Mouse (Mus musculus) hindbrain, embryonic 13.5 days (tissue): ENCODE results near the gene Gm10719. TPM values are rescaled to one million over a fixed set of nuclear protein-coding genes. Genes with fewer than 3 reads are reported as not detected.
A peak's percentile ranks its signal among the peaks of the same experiment; 100 is the strongest.
"Not testable (repeated sequence)": the region's sequence is repeated elsewhere in the genome, so short reads cannot be mapped to it uniquely, and the experiment has no call there.

Source experiments
- ATAC-seq: fragments of 200-750 bp; cut with Nextera tagmentation; 2 replicates; pipeline ENCODE4 v1.8.0; 2017; ENCODE audit warnings: moderate TSS enrichment; ENCODE audit not compliant: low FRiP score
- H3K27ac ChIP-seq: fragments of 300-500 bp; sonication (generic); 2 replicates; pipeline ENCODE4 v1.5.1; 2015; ENCODE audit warnings: inconsistent platforms, mild to moderate bottlenecking, moderate library complexity
- H3K27me3 ChIP-seq: fragments of 300-500 bp; sonication (generic); 2 replicates; pipeline ENCODE4 v1.6.1; 2015; ENCODE audit warnings: mild to moderate bottlenecking, inconsistent platforms
- H3K36me3 ChIP-seq: fragments of 300-500 bp; sonication (generic); 2 replicates; pipeline ENCODE4 v1.6.1; 2015; ENCODE audit warnings: mild to moderate bottlenecking, inconsistent platforms
- H3K4me1 ChIP-seq: fragments of 300-500 bp; sonication (generic); replicated peaks from 2 replicates; pipeline ENCODE4 v1.6.1; 2015; ENCODE audit warnings: inconsistent platforms
- H3K4me2 ChIP-seq: fragments of 300-500 bp; sonication (generic); 2 replicates; pipeline ENCODE4 v1.6.1; 2015; ENCODE audit warnings: inconsistent platforms, mild to moderate bottlenecking, moderate library complexity
- H3K4me3 ChIP-seq: fragments of 300-500 bp; sonication (generic); 2 replicates; pipeline ENCODE4 v1.5.1; 2015; ENCODE audit warnings: mild to moderate bottlenecking, inconsistent platforms
- H3K9ac ChIP-seq: fragments of 300-500 bp; sonication (generic); 2 replicates; pipeline ENCODE4 v1.6.1; 2015; ENCODE audit warnings: mild to moderate bottlenecking, inconsistent platforms
- H3K9me3 ChIP-seq: fragments of 300-500 bp; sonication (generic); 2 replicates; pipeline ENCODE4 v1.6.1; 2016; ENCODE audit warnings: inconsistent platforms
- WGBS: fragments of 180-500 bp; shearing (Covaris S2); methylation state at CpG from one replicate; pipeline ENCODE4 v1.1.7; 2015; 5-methylcytosine and 5-hydroxymethylcytosine counted together
- polyA plus RNA-seq: library from polyadenylated mRNA; unstranded; fragments of >200 nt; fragmentation: Nextera tagmentation; extraction: Ambion mirVana; gene quantifications from 2 replicates; pipeline ENCODE4 v1.2.1, GENCODE M21; 2015

Gm10719 gene
- polyA plus RNA-seq, 1 experiment from 2014 or later = 0.81 TPM

GRCm38 (mm10) chr9:3015896-3016295 is 1.3 kb upstream of the Gm10719 start:
- H3K36me3 ChIP-seq, H3K27me3 ChIP-seq, H3K9ac ChIP-seq, H3K9me3 ChIP-seq, H3K4me2 ChIP-seq, ATAC-seq, H3K4me3 ChIP-seq, H3K27ac ChIP-seq, H3K4me1 ChIP-seq: not testable (repeated sequence)
- 74% methylated on average over 6 of the region's 6 CpGs for WGBS

DNA sequence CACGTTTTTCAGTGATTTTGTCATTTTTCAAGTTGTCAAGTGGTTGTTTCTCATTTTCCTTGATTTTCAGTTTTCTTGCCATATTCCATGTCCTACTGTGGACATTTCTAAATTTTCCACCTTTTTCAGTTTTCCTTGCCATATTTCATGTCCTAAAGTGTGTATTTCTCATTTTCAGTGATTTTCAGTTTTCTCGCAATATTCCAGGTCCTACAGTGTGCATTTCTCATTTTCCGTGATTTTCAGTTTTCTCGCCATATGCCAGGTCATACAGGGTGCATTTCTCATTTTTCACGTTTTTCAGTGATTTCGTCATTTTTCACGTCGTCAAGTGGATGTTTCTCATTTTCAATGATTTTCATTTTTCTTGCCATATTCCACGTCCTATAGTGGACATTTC is 1.7 kb downstream of the Gm10719 start:
- not testable (repeated sequence) for H3K9me3 ChIP-seq, ATAC-seq, H3K9ac ChIP-seq, H3K4me3 ChIP-seq, H3K36me3 ChIP-seq, H3K27ac ChIP-seq, H3K27me3 ChIP-seq, H3K4me2 ChIP-seq, H3K4me1 ChIP-seq
- WGBS = 65% methylated on average over 9 of the region's 9 CpGs

- H3K4me2 ChIP-seq, H3K27ac ChIP-seq, H3K4me1 ChIP-seq, H3K36me3 ChIP-seq, H3K27me3 ChIP-seq, H3K9me3 ChIP-seq, H3K4me3 ChIP-seq, H3K9ac ChIP-seq: not testable (repeated sequence)
- 78% methylated on average over 17 of the region's 19 CpGs for WGBS
- ATAC-seq = peak; percentile 75
Measured at GRCm38 (mm10) chr9:3019835-3020727, 2.9 kb downstream of the Gm10719 start.

DNA sequence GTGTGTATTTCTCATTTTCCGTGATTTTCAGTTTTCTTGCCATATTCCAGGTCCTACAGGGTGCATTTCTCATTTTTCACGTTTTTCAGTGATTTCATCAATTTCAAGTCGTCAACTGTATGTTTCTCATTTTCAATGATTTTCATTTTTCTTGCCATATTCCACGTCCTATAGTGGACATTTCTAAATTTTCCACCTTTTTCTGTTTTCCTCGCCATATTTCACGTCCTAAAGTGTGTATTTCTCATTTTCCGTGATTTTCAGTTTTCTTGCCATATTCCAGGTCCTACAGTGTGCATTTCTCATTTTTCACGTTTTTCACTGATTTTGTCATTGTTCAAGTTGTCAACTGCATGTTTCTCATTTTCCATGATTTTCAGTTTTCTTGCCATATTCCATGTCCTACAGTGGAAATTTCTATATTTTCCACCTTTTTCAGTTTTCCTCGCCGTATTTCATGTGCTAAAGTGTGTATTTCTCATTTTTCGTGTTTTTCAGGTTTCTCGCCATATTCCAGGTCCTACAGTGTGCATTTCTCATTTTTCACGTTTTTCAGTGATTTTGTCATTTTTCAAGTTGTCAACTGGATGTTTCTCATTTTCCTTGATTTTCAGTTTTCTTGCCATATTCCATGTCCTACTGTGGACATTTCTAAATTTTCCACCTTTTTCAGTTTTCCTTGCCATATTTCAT is 5.3 kb downstream of the Gm10719 start:
- H3K27ac ChIP-seq, H3K4me3 ChIP-seq, H3K9ac ChIP-seq, H3K27me3 ChIP-seq, H3K4me2 ChIP-seq, H3K36me3 ChIP-seq, H3K4me1 ChIP-seq, H3K9me3 ChIP-seq, ATAC-seq: not testable (repeated sequence)
- 76% methylated on average over 11 of the region's 13 CpGs for WGBS

DNA sequence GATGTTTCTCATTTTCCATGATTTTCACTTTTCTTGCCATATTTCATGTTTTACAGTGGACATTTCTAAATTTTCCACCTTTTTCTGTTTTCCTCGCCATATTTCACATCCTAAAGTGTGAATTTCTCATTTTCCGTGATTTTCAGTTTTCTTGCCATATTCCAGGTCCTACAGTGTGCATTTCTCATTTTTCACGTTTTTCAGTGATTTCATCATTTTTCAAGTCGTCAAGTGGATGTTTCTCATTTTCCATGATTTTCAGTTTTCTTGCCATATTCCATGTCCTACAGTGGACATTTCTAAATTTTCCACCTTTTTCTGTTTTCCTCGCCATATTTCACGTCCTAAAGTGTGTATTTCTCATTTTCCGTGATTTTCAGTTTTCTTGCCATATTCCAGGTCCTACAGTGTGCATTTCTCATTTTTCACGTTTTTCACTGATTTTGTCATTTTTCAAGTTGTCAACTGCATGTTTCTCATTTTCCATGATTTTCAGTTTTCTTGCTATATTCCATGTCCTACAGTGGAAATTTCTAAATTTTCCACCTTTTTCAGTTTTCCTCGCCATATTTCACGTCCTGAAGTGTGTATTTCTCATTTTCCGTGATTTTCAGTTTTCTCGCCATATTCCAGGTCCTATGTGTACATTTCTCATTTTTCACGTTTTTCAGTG is 6.2 kb downstream of the Gm10719 start, which contains the start of gene Gm10718:
Gene Gm10718, plus strand, starts transcription at position 236 of the 673 bp plus-strand sequence.
- H3K4me3 ChIP-seq, ATAC-seq, H3K4me2 ChIP-seq, H3K36me3 ChIP-seq, H3K9me3 ChIP-seq, H3K27me3 ChIP-seq, H3K4me1 ChIP-seq, H3K27ac ChIP-seq, H3K9ac ChIP-seq: not testable (repeated sequence)
- 75% methylated on average over 12 of the region's 13 CpGs for WGBS

GRCm38 (mm10) chr9:3023985-3024648 is 6.9 kb downstream of the Gm10719 start:
- H3K4me3 ChIP-seq, H3K36me3 ChIP-seq, H3K9ac ChIP-seq, H3K27ac ChIP-seq, ATAC-seq, H3K4me2 ChIP-seq, H3K27me3 ChIP-seq, H3K9me3 ChIP-seq, H3K4me1 ChIP-seq: not testable (repeated sequence)
- WGBS = 78% methylated on average over 16 of the region's 16 CpGs

DNA sequence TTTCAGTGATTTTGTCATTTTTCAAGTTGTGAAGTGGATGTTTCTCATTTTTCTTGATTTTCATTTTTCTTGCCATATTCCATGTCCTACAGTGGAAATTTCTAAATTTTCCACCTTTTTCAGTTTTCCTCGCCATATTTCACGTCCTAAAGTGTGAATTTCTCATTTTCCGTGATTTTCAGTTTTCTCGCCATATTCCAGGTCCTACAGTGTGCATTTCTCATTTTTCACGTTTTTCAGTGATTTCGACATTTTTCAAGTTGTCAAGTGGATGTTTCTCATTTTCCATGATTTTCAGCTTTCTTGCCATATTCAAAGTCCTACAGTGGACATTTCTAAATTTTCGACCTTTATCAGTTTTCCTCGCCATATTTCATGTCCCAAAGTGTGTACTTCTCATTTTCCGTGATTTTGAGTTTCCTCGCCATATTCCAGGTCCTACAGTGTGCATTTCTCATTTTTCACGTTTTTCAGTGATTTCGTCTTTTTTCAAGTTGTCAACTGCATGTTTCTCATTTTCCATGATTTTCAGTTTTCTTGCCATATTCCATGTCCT is 7.8 kb downstream of the Gm10719 start, which contains the start of gene Gm10717:
Gene Gm10717, plus strand, starts transcription at position 506 of the 556 bp plus-strand sequence.
- not testable (repeated sequence) for H3K27ac ChIP-seq, H3K4me3 ChIP-seq, H3K4me1 ChIP-seq, H3K27me3 ChIP-seq, H3K4me2 ChIP-seq, H3K36me3 ChIP-seq, ATAC-seq, H3K9ac ChIP-seq, H3K9me3 ChIP-seq
- 72% methylated on average over 12 of the region's 12 CpGs for WGBS

- H3K4me2 ChIP-seq, H3K9me3 ChIP-seq, H3K4me1 ChIP-seq, H3K36me3 ChIP-seq, H3K9ac ChIP-seq, ATAC-seq, H3K27ac ChIP-seq, H3K4me3 ChIP-seq, H3K27me3 ChIP-seq: not testable (repeated sequence)
- WGBS = 73% methylated on average over 5 of the region's 6 CpGs
Measured at GRCm38 (mm10) chr9:3025653-3026052, 8.4 kb downstream of the Gm10719 start.

DNA sequence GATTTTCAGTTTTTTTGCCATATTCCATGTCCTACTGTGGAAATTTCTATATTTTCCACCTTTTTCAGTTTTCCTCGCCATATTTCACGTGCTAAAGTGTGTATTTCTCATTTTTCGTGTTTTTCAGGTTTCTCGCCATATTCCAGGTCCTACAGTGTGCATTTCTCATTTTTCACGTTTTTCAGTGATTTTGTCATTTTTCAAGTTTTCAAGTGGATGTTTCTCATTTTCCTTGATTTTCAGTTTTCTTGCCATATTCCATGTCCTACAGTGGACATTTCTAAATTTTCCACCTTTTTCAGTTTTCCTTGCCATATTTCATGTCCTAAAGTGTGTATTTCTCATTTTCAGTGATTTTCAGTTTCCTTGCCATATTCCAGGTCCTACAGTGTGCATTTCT is 8.9 kb downstream of the Gm10719 start:
- not testable (repeated sequence) for H3K27me3 ChIP-seq, H3K4me2 ChIP-seq, H3K36me3 ChIP-seq, ATAC-seq, H3K9ac ChIP-seq, H3K9me3 ChIP-seq, H3K4me3 ChIP-seq, H3K27ac ChIP-seq, H3K4me1 ChIP-seq
- WGBS = 80% methylated on average over 5 of the region's 5 CpGs

- 68% methylated on average over 9 of the region's 9 CpGs for WGBS
- not testable (repeated sequence) for H3K27ac ChIP-seq
Measured at GRCm38 (mm10) chr9:3026741-3027140, 9.5 kb downstream of the Gm10719 start.

GRCm38 (mm10) chr9:3027200-3027599 is 10.0 kb downstream of the Gm10719 start:
- not testable (repeated sequence) for H3K36me3 ChIP-seq, H3K27ac ChIP-seq, H3K4me2 ChIP-seq, H3K27me3 ChIP-seq, H3K4me3 ChIP-seq, H3K9me3 ChIP-seq, H3K4me1 ChIP-seq, H3K9ac ChIP-seq, ATAC-seq
- 73% methylated on average over 9 of the region's 9 CpGs for whole genome bisulfite sequencing

More at GRCm38 (mm10) chr9:3026741-3027140, 9.5 kb downstream of the Gm10719 start:
- not testable (repeated sequence) for H3K4me1 ChIP-seq, H3K9ac ChIP-seq, H3K4me2 ChIP-seq, H3K4me3 ChIP-seq, H3K27me3 ChIP-seq, ATAC-seq, H3K36me3 ChIP-seq, H3K9me3 ChIP-seq
